Mouse (Mus musculus): ENCODE measurements around the gene Tmod3. TPM values are rescaled to one million over a fixed set of nuclear protein-coding genes. Genes with fewer than 3 reads are reported as not detected.

Tmod3 gene
- polyA plus RNA-seq, 1 experiment = 0.65 TPM

DNA sequence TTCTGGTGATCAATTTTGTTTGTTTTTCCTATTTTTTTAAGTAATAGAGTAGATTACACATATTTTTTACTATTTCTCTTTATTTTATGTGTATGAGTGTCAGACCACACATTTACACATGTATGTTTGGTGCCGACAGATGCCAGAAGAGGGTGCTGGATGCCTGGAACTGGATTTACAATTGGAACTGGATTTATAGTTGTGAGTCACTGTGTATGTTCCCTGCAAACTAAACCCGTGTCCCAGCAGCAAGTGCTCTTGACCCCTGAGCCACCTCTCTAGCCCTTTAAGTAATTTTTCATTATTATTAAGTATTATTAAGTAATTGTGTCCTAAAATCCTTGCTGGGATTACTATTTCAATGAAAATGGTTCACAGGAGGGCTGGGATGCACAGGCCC, 37.2 kb downstream of the Tmod3 start:
- Histone ChIP-seq H3K4me3 (replicated peaks) (no peak overlapping the region), H3K27me3 (ENCODE audit: control insufficient read depth) (no peaks in the 10 kb centered on the region), H3K4me1 (ENCODE audit: control insufficient read depth) (peaks cover 7% of the 10 kb centered on the region), H3K36me3 (ENCODE audit: control insufficient read depth) (peaks cover 8% of the 10 kb centered on the region), H3K9me3 (ENCODE audit: control insufficient read depth, low read length) (no peaks in the 10 kb centered on the region)
- TF ChIP-seq TAL1 (IDR thresholded peaks at IDR 0.05; ENCODE audit: low read length) = no peak
- no peak for TF ChIP-seq GATA1 (IDR thresholded peaks at IDR 0.05; ENCODE audit: low read length)

DNA sequence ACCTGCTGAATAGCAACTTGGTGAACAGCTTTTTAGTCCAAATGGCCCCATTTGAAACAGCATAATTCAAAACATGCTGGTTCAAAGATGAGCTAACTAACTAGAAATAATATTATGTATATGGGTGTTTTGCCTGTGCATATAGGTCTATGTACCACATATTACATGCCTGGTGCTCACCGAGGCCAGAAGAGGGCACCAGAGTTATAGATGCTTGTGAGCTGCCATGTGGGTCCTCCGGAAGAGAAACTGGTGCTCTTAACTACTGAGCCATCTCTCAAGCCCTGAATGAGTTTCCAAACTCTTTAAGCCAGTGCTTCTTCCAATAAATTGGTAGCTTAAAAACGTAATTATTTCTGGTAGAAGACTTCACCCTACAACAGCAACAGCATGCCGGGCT, 37.7 kb downstream of the Tmod3 start:
- TF ChIP-seq GATA1 (IDR thresholded peaks at IDR 0.05; ENCODE audit: low read length) (no peak), TAL1 (IDR thresholded peaks at IDR 0.05; ENCODE audit: low read length) (no peak)
- Histone ChIP-seq H3K4me3 (replicated peaks) (no peak overlapping the region), H3K36me3 (ENCODE audit: control insufficient read depth) (peaks cover 8% of the 10 kb centered on the region)

DNA sequence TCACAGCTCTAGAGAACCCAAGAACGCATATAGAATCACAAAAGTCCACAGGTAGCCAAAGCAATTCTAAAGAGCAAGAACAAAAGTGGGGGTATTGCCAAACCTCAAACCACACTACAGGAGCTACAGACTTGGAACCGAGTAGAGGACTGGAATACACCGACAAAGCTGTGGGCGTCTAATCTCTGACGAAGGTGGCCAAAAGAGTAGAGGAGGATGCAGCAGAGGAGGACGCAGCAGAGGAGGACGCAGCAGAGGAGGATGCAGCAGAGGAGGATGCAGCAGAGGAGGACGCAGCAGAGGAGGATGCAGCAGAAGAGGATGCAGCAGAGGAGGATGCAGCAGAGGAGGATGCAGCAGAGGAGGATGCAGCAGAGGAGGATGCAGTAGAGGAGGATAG, 38.5 kb downstream of the Tmod3 start:
- Histone ChIP-seq H3K4me3 (replicated peaks) (no peak overlapping the region), H3K27me3 (ENCODE audit: control insufficient read depth) (no peaks in the 10 kb centered on the region), H3K36me3 (ENCODE audit: control insufficient read depth) (peaks cover 14% of the 10 kb centered on the region), H3K9me3 (ENCODE audit: control insufficient read depth, low read length) (no peaks in the 10 kb centered on the region), H3K4me1 (ENCODE audit: control insufficient read depth) (peaks cover 2% of the 10 kb centered on the region)
- no peak for TF ChIP-seq TAL1 (IDR thresholded peaks at IDR 0.05; ENCODE audit: low read length)
- no peak for TF ChIP-seq GATA1 (IDR thresholded peaks at IDR 0.05; ENCODE audit: low read length)

More for the DNA sequence above, 37.7 kb downstream of the Tmod3 start:
- Histone ChIP-seq H3K27me3 (ENCODE audit: control insufficient read depth) (no peaks in the 10 kb centered on the region), H3K9me3 (ENCODE audit: control insufficient read depth, low read length) (no peaks in the 10 kb centered on the region), H3K4me1 (ENCODE audit: control insufficient read depth) (peaks cover 5% of the 10 kb centered on the region)

DNA sequence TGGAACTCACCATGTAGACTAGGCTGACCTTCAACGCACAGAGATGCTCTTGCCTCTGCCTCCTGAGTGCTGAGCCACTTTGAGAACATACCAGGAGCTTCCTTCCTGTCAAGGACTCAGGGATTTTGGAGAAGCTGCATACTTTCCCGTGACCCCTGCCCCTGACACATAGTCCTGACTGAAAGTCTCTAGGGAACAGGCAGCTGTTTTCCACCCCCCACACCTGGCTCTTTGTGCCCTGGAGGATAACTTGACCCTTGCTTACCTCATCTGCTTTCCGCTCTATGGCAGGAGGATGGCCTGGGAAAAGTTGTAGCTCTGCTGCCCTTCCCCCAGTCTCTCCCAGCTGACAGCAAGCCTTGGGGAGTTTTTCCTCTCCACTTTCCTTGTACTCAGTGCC, 41.7 kb downstream of the Tmod3 start:
- TF ChIP-seq GATA1 (IDR thresholded peaks at IDR 0.05; ENCODE audit: low read length) (no peak), TAL1 (IDR thresholded peaks at IDR 0.05; ENCODE audit: low read length) (no peak)
- H3K4me1 ChIP-seq (ENCODE audit: control insufficient read depth) = no peaks in the 10 kb centered on the region
- no peaks in the 10 kb centered on the region for H3K9me3 ChIP-seq (ENCODE audit: control insufficient read depth, low read length)
- no peaks in the 10 kb centered on the region for H3K27me3 ChIP-seq (ENCODE audit: control insufficient read depth)
- no peak overlapping the region for H3K4me3 ChIP-seq (replicated peaks)
- H3K36me3 ChIP-seq (ENCODE audit: control insufficient read depth) = peaks cover 42% of the 10 kb centered on the region

DNA sequence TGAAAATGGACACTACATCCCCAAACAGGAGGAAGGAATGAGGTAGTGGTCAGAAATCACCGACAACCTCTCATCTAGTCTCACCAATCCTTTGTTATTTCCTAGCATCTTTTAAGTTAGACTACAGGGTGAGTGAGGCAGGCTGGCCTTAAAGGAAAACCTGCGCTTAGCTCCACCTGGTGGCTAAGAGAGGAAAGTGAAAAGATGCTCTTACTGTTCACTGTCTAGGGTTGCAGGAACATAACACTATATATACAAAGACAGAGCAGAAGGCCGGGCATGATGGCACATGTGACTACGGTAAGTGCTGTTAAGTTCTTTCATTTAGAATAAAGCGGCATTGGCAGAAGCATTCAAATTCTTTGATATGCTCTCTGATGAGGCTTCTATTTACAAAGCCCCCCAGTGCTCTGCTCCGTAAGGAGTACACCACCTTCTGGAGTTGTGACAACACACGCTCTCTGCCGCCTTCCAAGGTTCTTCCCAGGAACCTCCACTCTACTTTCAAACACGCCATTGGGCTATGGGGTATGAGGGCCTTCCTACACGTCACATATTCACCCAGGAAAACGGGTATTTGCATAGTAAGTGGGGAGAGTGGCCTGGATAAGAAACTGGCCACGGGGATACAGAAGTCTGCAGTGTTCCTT, 43.9 kb downstream of the Tmod3 start:
- peaks cover 45% of the 10 kb centered on the region for H3K36me3 ChIP-seq (ENCODE audit: control insufficient read depth)
- no peak overlapping the region for H3K4me3 ChIP-seq (replicated peaks)

DNA sequence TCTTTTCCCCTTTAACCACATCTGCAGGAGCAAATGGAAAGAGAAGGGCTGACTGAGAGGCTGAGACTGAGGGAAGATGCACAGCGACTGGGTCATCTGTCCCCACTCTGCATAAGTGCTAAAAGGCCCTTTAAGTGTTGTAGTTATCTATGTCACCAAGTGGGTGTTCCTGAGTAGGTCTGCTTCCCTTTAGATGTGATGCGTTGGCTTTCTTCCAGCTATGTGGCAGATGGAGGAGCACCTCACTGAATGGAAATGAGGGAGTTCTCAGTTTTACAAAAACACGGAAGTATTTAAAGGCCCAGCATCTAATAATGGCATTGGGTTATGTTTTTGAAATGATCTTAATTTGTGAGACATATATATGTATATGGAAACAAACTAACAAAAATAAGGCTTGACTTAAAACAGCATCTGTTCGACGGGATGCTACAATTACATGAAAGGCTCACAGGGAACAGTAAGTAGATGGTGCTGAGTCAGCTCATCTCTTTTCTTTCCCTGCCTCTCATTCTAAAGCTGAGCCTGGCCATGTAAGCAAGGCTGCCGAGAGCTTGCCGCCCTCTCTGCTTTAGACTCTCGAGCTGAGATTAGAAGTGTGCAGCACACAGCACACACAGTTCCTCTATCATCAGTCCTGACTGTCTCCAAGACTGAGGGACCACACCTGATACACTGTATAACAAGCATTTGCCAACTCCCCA, 48.1 kb downstream of the Tmod3 start:
- no peak overlapping the region for H3K4me3 ChIP-seq (replicated peaks)
- peaks cover 72% of the 10 kb centered on the region for H3K36me3 ChIP-seq (ENCODE audit: control insufficient read depth)
- no peaks in the 10 kb centered on the region for H3K4me1 ChIP-seq (ENCODE audit: control insufficient read depth)
- no peak for TF ChIP-seq GATA1 (IDR thresholded peaks at IDR 0.05; ENCODE audit: low read length)
- no peak for TF ChIP-seq TAL1 (IDR thresholded peaks at IDR 0.05; ENCODE audit: low read length)
- H3K9me3 ChIP-seq (ENCODE audit: control insufficient read depth, low read length) = no peaks in the 10 kb centered on the region
- H3K27me3 ChIP-seq (ENCODE audit: control insufficient read depth) = no peaks in the 10 kb centered on the region

More for the DNA sequence above, 43.9 kb downstream of the Tmod3 start:
- no peak for TF ChIP-seq TAL1 (IDR thresholded peaks at IDR 0.05; ENCODE audit: low read length)
- no peak for TF ChIP-seq GATA1 (IDR thresholded peaks at IDR 0.05; ENCODE audit: low read length)
- Histone ChIP-seq H3K27me3 (ENCODE audit: control insufficient read depth) (no peaks in the 10 kb centered on the region), H3K4me1 (ENCODE audit: control insufficient read depth) (no peaks in the 10 kb centered on the region), H3K9me3 (ENCODE audit: control insufficient read depth, low read length) (no peaks in the 10 kb centered on the region)

DNA sequence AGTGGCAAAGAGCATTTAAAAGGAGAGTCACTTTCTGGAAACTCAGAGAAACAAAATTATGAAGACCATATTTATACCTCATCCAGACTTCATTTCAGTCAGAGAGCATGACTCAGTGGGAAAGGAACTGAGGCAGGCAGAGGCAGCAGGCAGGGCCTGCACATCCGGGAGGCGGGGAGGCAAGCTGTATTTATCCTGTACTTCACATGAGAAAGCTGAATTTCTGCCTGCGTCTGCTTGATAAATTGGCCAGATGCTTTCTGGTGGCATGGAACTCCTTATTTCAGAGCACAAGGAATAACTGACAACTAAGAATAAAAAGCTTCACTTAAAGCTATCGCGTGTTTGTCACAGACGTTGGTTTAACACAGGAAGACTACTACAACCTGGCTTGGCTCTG, 55.1 kb downstream of the Tmod3 start:
- Histone ChIP-seq H3K4me1 (ENCODE audit: control insufficient read depth) (no peaks in the 10 kb centered on the region), H3K36me3 (ENCODE audit: control insufficient read depth) (peaks cover 60% of the 10 kb centered on the region), H3K27me3 (ENCODE audit: control insufficient read depth) (no peaks in the 10 kb centered on the region), H3K9me3 (ENCODE audit: control insufficient read depth, low read length) (no peaks in the 10 kb centered on the region), H3K4me3 (replicated peaks) (no peak overlapping the region)
- no peak for TF ChIP-seq GATA1 (IDR thresholded peaks at IDR 0.05; ENCODE audit: low read length)
- no peak for TF ChIP-seq TAL1 (IDR thresholded peaks at IDR 0.05; ENCODE audit: low read length)

DNA sequence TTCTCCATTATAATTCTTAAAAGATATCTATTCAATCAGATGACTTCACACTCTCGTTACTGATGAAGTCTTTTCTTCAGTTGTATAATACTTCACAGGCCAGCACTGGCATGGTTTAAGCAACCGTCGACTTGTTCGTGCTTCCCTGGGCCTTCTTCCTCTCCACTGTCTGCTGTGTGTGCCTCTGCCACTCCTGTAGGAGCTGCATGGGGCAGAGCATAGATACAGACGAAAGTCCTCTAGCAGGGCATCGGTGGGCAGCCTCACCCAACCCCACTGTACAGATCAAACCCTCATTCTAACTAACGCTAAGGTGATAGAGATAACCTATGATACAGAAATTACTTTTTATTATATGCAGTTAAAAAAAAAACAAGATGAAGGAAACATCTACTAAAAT, 60.9 kb downstream of the Tmod3 start:
- peaks cover 30% of the 10 kb centered on the region for H3K36me3 ChIP-seq (ENCODE audit: control insufficient read depth)
- H3K4me3 ChIP-seq (replicated peaks) = no peak overlapping the region
- TF ChIP-seq GATA1 (IDR thresholded peaks at IDR 0.05; ENCODE audit: low read length) (no peak), TAL1 (IDR thresholded peaks at IDR 0.05; ENCODE audit: low read length) (no peak)
- H3K4me1 ChIP-seq (ENCODE audit: control insufficient read depth) = no peaks in the 10 kb centered on the region
- no peaks in the 10 kb centered on the region for H3K27me3 ChIP-seq (ENCODE audit: control insufficient read depth)
- no peaks in the 10 kb centered on the region for H3K9me3 ChIP-seq (ENCODE audit: control insufficient read depth, low read length)

DNA sequence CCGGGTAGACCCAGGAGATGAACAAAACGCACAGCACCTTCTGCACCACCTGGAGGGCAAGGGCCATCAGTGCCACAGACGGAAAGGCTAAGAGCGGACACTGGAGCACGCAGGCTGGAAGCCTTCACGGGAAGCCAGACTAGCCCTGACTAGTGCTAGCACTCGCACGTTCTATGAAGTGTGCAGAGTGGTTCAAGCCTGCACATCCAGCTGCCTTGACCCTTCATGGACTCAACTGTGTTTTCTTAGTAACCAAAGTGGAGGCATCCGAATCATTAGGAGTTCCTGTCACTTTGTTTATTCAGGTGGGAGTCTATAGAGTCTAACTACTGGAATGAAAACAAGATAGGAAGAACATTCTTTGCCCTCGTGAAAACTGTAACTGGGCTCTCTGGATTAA, 63.5 kb downstream of the Tmod3 start:
- H3K4me1 ChIP-seq (ENCODE audit: control insufficient read depth) = no peaks in the 10 kb centered on the region
- no peaks in the 10 kb centered on the region for H3K27me3 ChIP-seq (ENCODE audit: control insufficient read depth)
- H3K4me3 ChIP-seq (replicated peaks) = no peak overlapping the region
- H3K9me3 ChIP-seq (ENCODE audit: control insufficient read depth, low read length) = no peaks in the 10 kb centered on the region
- TF ChIP-seq GATA1 (IDR thresholded peaks at IDR 0.05; ENCODE audit: low read length) (no peak), TAL1 (IDR thresholded peaks at IDR 0.05; ENCODE audit: low read length) (no peak)
- peaks cover 15% of the 10 kb centered on the region for H3K36me3 ChIP-seq (ENCODE audit: control insufficient read depth)
